Comparison of ENCODE assay signal across 15 mouse cellular contexts in genomic region chr5:65521803-65522202, GRCm38 (mm10). TPM values are rescaled to one million over a fixed set of nuclear protein-coding genes. Genes with fewer than 3 reads are reported as not detected.
DNase-seq lines count a peak whose midpoint lies in the region; ATAC-seq and TF ChIP-seq lines count a peak whose summit lies in the region.
"Had no signal": no experiment of that assay in that cellular context is flagged by ENCODE, and none has a peak within 500 bp of the region (broad histone marks: within the 10 kb centered on the region; RNA-seq: fewer than 3 reads in every experiment).

No protein-coding gene starts in this region.

- H3K9me3 ChIP-seq in liver, embryonic 12.5 days (replicated peaks): no peaks in the 10 kb centered on the region
- H3K9me3 ChIP-seq: hindbrain, embryonic 10.5 days; liver, embryonic 15.5 days; midbrain, embryonic 13.5 days had no signal

- H3K36me3 ChIP-seq in liver, embryonic 12.5 days: no peaks in the 10 kb centered on the region
- H3K36me3 ChIP-seq: hindbrain, embryonic 10.5 days; liver, embryonic 15.5 days; midbrain, embryonic 13.5 days had no signal

- DNase-seq in cerebellum, postnatal 10 days: peak; percentile 17 to 29
- no peak for DNase-seq in cerebellum, adult 11-12 months
- DNase-seq in liver (peak; percentile 19), adipocyte (ENCODE audit: low spot score) (no peak)
- DNase-seq in brain, embryonic 14.5 days (ENCODE audit: low read depth): peak; percentile 44
- peak; percentile 56 for DNase-seq in retina, postnatal 1 day
- DNase-seq in layer of hippocampus, adult 8-10 months (ENCODE audit: low spot score in 2 of 2): no peak
- DNase-seq: B cell, adult 2 months; cerebellum, adult 9-11 months; gastrocnemius, postnatal 25 days; kidney, postnatal 25 days had no signal

- no peaks in the 10 kb centered on the region; the same call in 1 of the 2 replicates for H3K27me3 ChIP-seq in liver, embryonic 12.5 days (replicated peaks)
- H3K27me3 ChIP-seq: liver, embryonic 15.5 days; midbrain, embryonic 13.5 days had no signal

- no peak for TF ChIP-seq POLR2A in brain, embryonic 14.5 days (IDR thresholded peaks at IDR 0.05; ENCODE audit: borderline replicate concordance, extremely low read depth, insufficient read depth, insufficient read length, poor library complexity, severe bottlenecking)

- no peak for ATAC-seq in liver, embryonic 12.5 days
- ATAC-seq: midbrain, embryonic 13.5 days had no signal

- H3K4me3 ChIP-seq in liver, embryonic 12.5 days: no peak overlapping the region
- H3K4me3 ChIP-seq: hindbrain, embryonic 10.5 days; liver, embryonic 15.5 days; midbrain, embryonic 13.5 days had no signal

- H3K4me2 ChIP-seq in liver, embryonic 12.5 days: no peak overlapping the region
- H3K4me2 ChIP-seq: liver, embryonic 15.5 days; midbrain, embryonic 13.5 days had no signal

- H3K4me1 ChIP-seq in liver, embryonic 12.5 days: no peaks in the 10 kb centered on the region
- H3K4me1 ChIP-seq: liver, embryonic 15.5 days had no signal

- H3K27ac ChIP-seq in liver, embryonic 12.5 days: no peak overlapping the region
- H3K27ac ChIP-seq: hindbrain, embryonic 10.5 days; liver, embryonic 15.5 days; midbrain, embryonic 13.5 days had no signal

- H3K9ac ChIP-seq in liver, embryonic 12.5 days: no peak overlapping the region
- H3K9ac ChIP-seq: liver, embryonic 15.5 days; midbrain, embryonic 13.5 days had no signal

- TF ChIP-seq CTCF in brain, embryonic 14.5 days (IDR thresholded peaks at IDR 0.05; ENCODE audit: borderline replicate concordance, extremely low read depth, insufficient read depth, insufficient read length): peak; percentile 22; the same call in 1 of the 2 replicates

- 57% methylated on average over 1 of the region's 1 CpGs for WGBS in liver, embryonic 12.5 days (ENCODE audit: insufficient replicate concordance)

RNA-seq across cellular contexts. Expression of gene Smim14, which starts 15.2 kb away (rescaled TPM):
- polyA plus RNA-seq in liver, embryonic 12.5 days (2016; fragmentation: Nextera tagmentation; extraction: Ambion mirVana): 45.5 and 47.4 TPM in 2 replicates
- 118 and 119 TPM in 2 replicates for polyA plus RNA-seq in brain, embryonic 14.5 days (2012; rRNA removed)
- 100 to 1,000 TPM; 147 to 159 (median 153) TPM for total RNA-seq in layer of hippocampus, adult 8-10 months (2022)

RNA-seq across cellular contexts. Expression of gene Ube2k, which starts 15.2 kb away (rescaled TPM):
- 136 and 137 TPM in 2 replicates for polyA plus RNA-seq in liver, embryonic 12.5 days (2016; fragmentation: Nextera tagmentation; extraction: Ambion mirVana)
- 88.9 and 105 TPM in 2 replicates for polyA plus RNA-seq in brain, embryonic 14.5 days (2012; rRNA removed)
- total RNA-seq in layer of hippocampus, adult 8-10 months (2022): 100 to 1,000 TPM; 119 to 124 (median 119) TPM

RNA-seq across cellular contexts. Expression of gene Gm43552, which starts 29.2 kb away (rescaled TPM):
- not detected in 2 replicates for polyA plus RNA-seq in liver, embryonic 12.5 days (2016; fragmentation: Nextera tagmentation; extraction: Ambion mirVana)
- not detected in 2 replicates for polyA plus RNA-seq in brain, embryonic 14.5 days (2012; rRNA removed)
- total RNA-seq in layer of hippocampus, adult 8-10 months (2022): 1 to 10 TPM in 1 of 4 experiments, not detected in 3; 10.0 TPM
- polyA plus RNA-seq: hindbrain, embryonic 10.5 days; liver, embryonic 15.5 days; midbrain, embryonic 13.5 days had no signal

Comparison
In these comparisons a context has a peak if more than half of its experiments do, and no peak if none do; other contexts are left out.
1. DNase-seq: peak in cerebellum, postnatal 10 days (2 of 2), liver (single experiment), brain, embryonic 14.5 days (single experiment) and retina, postnatal 1 day (single experiment); none in cerebellum, adult 11-12 months (single experiment), adipocyte (single experiment) and layer of hippocampus, adult 8-10 months (0 of 2).